In genomic region chr7:127142666-127143065, GRCm38 (mm10) we compare ENCODE assay signal across 18 mouse cellular contexts. TPM values are rescaled to one million over a fixed set of nuclear protein-coding genes. Genes with fewer than 3 reads are reported as not detected.
"Had no signal": no experiment of that assay in that cellular context is flagged by ENCODE, and none has a peak within 500 bp of the region (broad histone marks: within the 10 kb centered on the region; RNA-seq: fewer than 3 reads in every experiment).

No protein-coding gene starts in this region.

- DNase-seq: lung, adult 18-20 months; lung, embryonic 14.5 days; lung, postnatal 10 days; midbrain, embryonic 14.5 days; right cerebral cortex, postnatal 14 days; thymus, adult 2 months; thymus, postnatal 25 days; thymus, postnatal 4 days had no signal

- H3K27ac ChIP-seq: midbrain, embryonic 10.5 days; midbrain, embryonic 12.5 days; neural tube, embryonic 13.5 days; neural tube, embryonic 15.5 days; stomach, embryonic 15.5 days; stomach, postnatal 0 days had no signal

- ATAC-seq: midbrain, embryonic 16.5 days had no signal

- H3K36me3 ChIP-seq: midbrain, embryonic 10.5 days; midbrain, embryonic 12.5 days; neural tube, embryonic 13.5 days; neural tube, embryonic 15.5 days; stomach, embryonic 15.5 days had no signal

- H3K9me3 ChIP-seq: midbrain, embryonic 10.5 days; midbrain, embryonic 12.5 days; neural tube, embryonic 13.5 days; neural tube, embryonic 15.5 days; stomach, embryonic 15.5 days had no signal

- H3K4me1 ChIP-seq: midbrain, embryonic 12.5 days; neural tube, embryonic 13.5 days; neural tube, embryonic 15.5 days had no signal

- H3K27me3 ChIP-seq: midbrain, embryonic 12.5 days; neural tube, embryonic 13.5 days; neural tube, embryonic 15.5 days; stomach, embryonic 15.5 days had no signal

- H3K4me3 ChIP-seq: midbrain, embryonic 10.5 days; midbrain, embryonic 12.5 days; myocyte; neural tube, embryonic 13.5 days; neural tube, embryonic 15.5 days; stomach, embryonic 15.5 days had no signal

- H3K9ac ChIP-seq: lung, embryonic 14.5 days; midbrain, embryonic 12.5 days; neural tube, embryonic 13.5 days; neural tube, embryonic 15.5 days; stomach, embryonic 15.5 days had no signal

- H3K4me2 ChIP-seq: lung, embryonic 14.5 days; midbrain, embryonic 12.5 days; neural tube, embryonic 13.5 days; neural tube, embryonic 15.5 days; stomach, embryonic 15.5 days had no signal

RNA-seq across cellular contexts. Expression of gene Spn, which starts 5.0 kb away (rescaled TPM):
- polyA plus RNA-seq: lung, embryonic 14.5 days; midbrain, embryonic 14.5 days; midbrain, embryonic 16.5 days had no signal

RNA-seq across cellular contexts. Expression of gene Zg16, which starts 55.5 kb away (rescaled TPM):
- polyA plus RNA-seq: lung, embryonic 14.5 days; lung, embryonic 16.5 days; midbrain, embryonic 10.5 days; midbrain, embryonic 12.5 days; midbrain, embryonic 14.5 days; midbrain, embryonic 16.5 days; myocyte; neural tube, embryonic 11.5 days; neural tube, embryonic 13.5 days; neural tube, embryonic 15.5 days had no signal
